Mouse (Mus musculus) heart, postnatal 0 days (tissue): ENCODE results near the gene Dram1. TPM values are rescaled to one million over a fixed set of nuclear protein-coding genes. Genes with fewer than 3 reads are reported as not detected.
"Not testable (repeated sequence)": the region's sequence is repeated elsewhere in the genome, so short reads cannot be mapped to it uniquely, and the experiment has no call there.

Experiments
- ATAC-seq: fragments of 200-750 bp; cut with Nextera tagmentation; 2 replicates; pipeline ENCODE4 v1.8.0; 2017; ENCODE audit warnings: low read depth, moderate number of reproducible peaks, moderate library complexity; ENCODE audit not compliant: insufficient read depth
- DNase-seq: peaks from one replicate; pipeline ENCODE4 v3.0.0-alpha.2; 2016; ENCODE audit warnings: low spot score
- H3K27ac ChIP-seq: fragments of 300-500 bp; sonication (generic); 2 replicates; pipeline ENCODE4 v1.5.1; 2014; ENCODE audit warnings: low read depth, mild to moderate bottlenecking
- H3K27me3 ChIP-seq: fragments of 300-500 bp; sonication (generic); 2 replicates; pipeline ENCODE4 v1.6.1; 2014; ENCODE audit warnings: low read length, mixed read lengths; ENCODE audit not compliant: control insufficient read depth, insufficient read depth
- H3K36me3 ChIP-seq: fragments of 300-500 bp; sonication (generic); replicated peaks from 2 replicates; pipeline ENCODE4 v1.6.1; 2014; ENCODE audit warnings: low read length, mixed read lengths; ENCODE audit not compliant: control insufficient read depth, insufficient read depth
- H3K4me1 ChIP-seq: fragments of 300-500 bp; sonication (generic); 2 replicates; pipeline ENCODE4 v1.6.1; 2014; ENCODE audit warnings: antibody characterized with exemption; ENCODE audit not compliant: control insufficient read depth, insufficient read depth
- H3K4me2 ChIP-seq: fragments of 300-500 bp; sonication (generic); 2 replicates; pipeline ENCODE4 v1.6.1; 2014; ENCODE audit warnings: low read depth, mild to moderate bottlenecking, low read length, moderate library complexity
- H3K4me3 ChIP-seq: fragments of 300-500 bp; sonication (generic); 2 replicates; pipeline ENCODE4 v1.5.1; 2014; ENCODE audit warnings: low read depth, low read length
- H3K9ac ChIP-seq: fragments of 300-500 bp; sonication (generic); replicated peaks from 2 replicates; pipeline ENCODE4 v1.6.1; 2014; ENCODE audit warnings: low read depth, low read length, mixed read lengths
- H3K9me3 ChIP-seq: fragments of 300-500 bp; sonication (generic); replicated peaks from 2 replicates; pipeline ENCODE4 v1.6.1; 2016; ENCODE audit warnings: low read length; ENCODE audit not compliant: control insufficient read depth
- CTCF ChIP-seq: IDR thresholded peaks from 2 replicates; pipeline ENCODE4 v1.5.1; 2016; ENCODE audit warnings: antibody characterized with exemption, control low read depth, low read depth
- EP300 ChIP-seq: IDR thresholded peaks from 2 replicates; pipeline ENCODE4 v1.6.1; 2016; ENCODE audit warnings: antibody characterized with exemption, low read depth
- whole genome bisulfite sequencing: fragments of 180-500 bp; shearing (Covaris S2); extraction: QIAGEN DNeasy Blood & Tissue Kit; methylation state at CpG from one replicate; pipeline ENCODE4 v1.1.7; 2014; 5-methylcytosine and 5-hydroxymethylcytosine counted together
- polyA plus RNA-seq: library from polyadenylated mRNA; unstranded; fragments of >200 nt; fragmentation: Nextera tagmentation; extraction: Ambion mirVana; gene quantifications from 2 replicates; pipeline ENCODE4 v1.2.1, GENCODE M21; 2015
- total RNA-seq: library from RNA; depleted of rRNA; stranded (reverse); fragments of >200 nt; gene quantifications from 2 replicates; pipeline ENCODE4 v1.2.3, GENCODE M21; 2014; ENCODE audit warnings: low replicate concordance

Dram1 gene
- total and polyA plus RNA-seq, 2 experiments from 2014 or later, result 1.5 to 1.8 TPM

- TF ChIP-seq EP300, result no peak
- no peak for TF ChIP-seq CTCF
- peaks cover 29% of the 10 kb centered on the region for H3K4me1 ChIP-seq
- ATAC-seq, result no peak
- peak overlapping the region; percentile 69; the same call in 1 of the 2 replicates for H3K9ac ChIP-seq
- peak overlapping the region; percentile 90 for H3K4me2 ChIP-seq
- H3K27ac ChIP-seq, result peak overlapping the region; percentile 77
- H3K4me3 ChIP-seq, result peak overlapping the region; percentile 75
- no peaks in the 10 kb centered on the region for H3K36me3 ChIP-seq
- no peaks in the 10 kb centered on the region for H3K9me3 ChIP-seq
- no peak for DNase-seq
- no peaks in the 10 kb centered on the region for H3K27me3 ChIP-seq
- 60% methylated on average over 14 of the region's 14 CpGs for WGBS
Measured at GRCm38 (mm10) chr10:88380430-88381060, 1.7 kb upstream of the Dram1 start.

GRCm38 (mm10) chr10:88380002-88380401, 1.1 kb upstream of the Dram1 start:
- peak; percentile 77 for DNase-seq
- H3K4me3 ChIP-seq, result peak overlapping the region; percentile 75
- 3% methylated on average over 11 of the region's 11 CpGs for WGBS
- TF ChIP-seq EP300 (0 out of 2 replicates have a peak, but pooled peaks have one; percentile 44), CTCF (no peak)
- H3K9me3 ChIP-seq, result no peaks in the 10 kb centered on the region
- peak; percentile 78 for ATAC-seq
- peaks cover 28% of the 10 kb centered on the region for H3K4me1 ChIP-seq
- peak overlapping the region; percentile 69 for H3K9ac ChIP-seq
- peak overlapping the region; percentile 90 for H3K4me2 ChIP-seq
- peak overlapping the region; percentile 77 for H3K27ac ChIP-seq
- H3K36me3 ChIP-seq, result no peaks in the 10 kb centered on the region
- H3K27me3 ChIP-seq, result no peaks in the 10 kb centered on the region

- Histone ChIP-seq H3K4me1 (peaks cover 19% of the 10 kb centered on the region), H3K4me3 (no peak overlapping the region), H3K36me3 (no peaks in the 10 kb centered on the region), H3K27ac (no peak overlapping the region), H3K9ac (no peak overlapping the region), H3K4me2 (no peak overlapping the region), H3K27me3 (no peaks in the 10 kb centered on the region), H3K9me3 (no peaks in the 10 kb centered on the region)
- no peak for DNase-seq
- no peak for ATAC-seq
- TF ChIP-seq CTCF, result no peak
- no peak for TF ChIP-seq EP300
- 73% methylated on average over 4 of the region's 4 CpGs for WGBS
Measured at GRCm38 (mm10) chr10:88377666-88378065, 1.2 kb downstream of the Dram1 start.

GRCm38 (mm10) chr10:88376770-88377169, 2.1 kb downstream of the Dram1 start:
- H3K4me1 ChIP-seq, result peaks cover 12% of the 10 kb centered on the region; the same call in 1 of the 2 replicates
- no peaks in the 10 kb centered on the region for H3K9me3 ChIP-seq
- H3K27ac ChIP-seq, result no peak overlapping the region
- TF ChIP-seq CTCF (peak; percentile 99), EP300 (no peak)
- no peak overlapping the region for H3K9ac ChIP-seq
- no peaks in the 10 kb centered on the region for H3K27me3 ChIP-seq
- DNase-seq (peak; percentile 82), ATAC-seq (peak; percentile 15; the same call in 1 of the 2 replicates)
- 2% methylated on average over 11 of the region's 11 CpGs for WGBS
- H3K4me2 ChIP-seq, result no peak overlapping the region
- no peak overlapping the region for H3K4me3 ChIP-seq
- no peaks in the 10 kb centered on the region for H3K36me3 ChIP-seq

GRCm38 (mm10) chr10:88374984-88375383, 3.9 kb downstream of the Dram1 start:
- Histone ChIP-seq H3K9me3 (no peaks in the 10 kb centered on the region), H3K4me2 (0 out of 2 replicates have a peak overlapping the region, but pooled peaks have one; percentile 16), H3K4me3 (no peak overlapping the region), H3K27ac (no peak overlapping the region), H3K27me3 (no peaks in the 10 kb centered on the region), H3K4me1 (no peaks in the 10 kb centered on the region), H3K36me3 (no peaks in the 10 kb centered on the region), H3K9ac (no peak overlapping the region)
- DNase-seq (no peak), ATAC-seq (no peak)
- 29% methylated on average over 10 of the region's 10 CpGs for WGBS
- TF ChIP-seq EP300 (no peak), CTCF (no peak)

GRCm38 (mm10) chr10:88372945-88373344, 5.9 kb downstream of the Dram1 start:
- H3K4me1 ChIP-seq, H3K27ac ChIP-seq, ATAC-seq, H3K9me3 ChIP-seq, H3K36me3 ChIP-seq, DNase-seq, H3K27me3 ChIP-seq, H3K4me3 ChIP-seq, H3K4me2 ChIP-seq, H3K9ac ChIP-seq: not testable (repeated sequence)
- 54% methylated on average over 2 of the region's 2 CpGs for WGBS
